Mouse (Mus musculus): ENCODE data around the gene Hs3st3a1.

The Hs3st3a1 gene

GRCm38 (mm10) chr11:64560471-64560870 lies 125.3 kb downstream of the Hs3st3a1 start:
- no peak for DNase-seq

GRCm38 (mm10) chr11:64562771-64563170 lies 127.6 kb downstream of the Hs3st3a1 start:
- no peak for DNase-seq

Data from thymus, adult 18-20 months (tissue).